ENCODE assay signal across 26 mouse cellular contexts in the genomic region with DNA sequence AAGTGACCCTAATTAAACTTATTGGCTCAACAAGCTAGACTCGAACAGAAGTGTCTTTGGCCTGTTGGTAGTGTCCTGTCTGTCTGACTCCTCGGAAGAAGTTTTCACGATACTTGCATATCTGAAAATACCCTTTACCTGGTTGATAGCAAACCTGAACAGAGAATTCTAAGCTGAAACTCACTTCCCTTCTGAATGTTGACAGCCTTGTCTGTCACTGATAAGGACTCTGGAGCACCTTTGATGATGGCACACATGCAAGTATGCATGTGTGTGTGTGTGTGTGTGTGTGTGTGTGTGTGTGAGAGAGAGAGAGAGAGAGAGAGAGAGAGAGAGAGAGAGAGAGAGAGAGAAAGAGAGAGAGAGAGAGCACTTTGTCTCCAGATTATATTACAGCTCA. TPM values are rescaled to one million over a fixed set of nuclear protein-coding genes. Genes with fewer than 3 reads are reported as not detected.
A peak's percentile ranks its signal among the peaks of the same experiment; 100 is the strongest.
DNase-seq lines count a peak whose midpoint lies in the region; ATAC-seq and TF ChIP-seq lines count a peak whose summit lies in the region.
"Had no signal": no experiment of that assay in that cellular context is flagged by ENCODE, and none has a peak within 500 bp of the region (broad histone marks: within the 10 kb centered on the region; RNA-seq: fewer than 3 reads in every experiment).

No protein-coding gene starts in this region.

- intact Hi-C loops in heart, adult 2 months (cut with DNase I), result loop anchor here (1.0 kb wide), 1 partner anchor 21 kb away; a partner anchor contains a TSS

- H3K27me3 ChIP-seq in forebrain, embryonic 11.5 days (ENCODE audit: control insufficient read depth, insufficient read depth, low read length), result no peaks in the 10 kb centered on the region
- no peaks in the 10 kb centered on the region for H3K27me3 ChIP-seq in forebrain, embryonic 15.5 days
- no peaks in the 10 kb centered on the region for H3K27me3 ChIP-seq in heart, adult 2 months (ENCODE audit: control insufficient read depth, insufficient read depth, low read length)
- no peaks in the 10 kb centered on the region for H3K27me3 ChIP-seq in heart, embryonic 11.5 days (ENCODE audit: control insufficient read depth, insufficient read depth, low read length)
- H3K27me3 ChIP-seq in MEL (ENCODE audit: control insufficient read depth in 1 of 2, insufficient read depth in 2 of 2, low read length in 2 of 2), result no peaks in the 10 kb centered on the region
- H3K27me3 ChIP-seq in limb, embryonic 13.5 days, result no peaks in the 10 kb centered on the region
- H3K27me3 ChIP-seq: embryonic facial prominence, embryonic 12.5 days; embryonic facial prominence, embryonic 15.5 days; forebrain, embryonic 12.5 days; hindbrain, embryonic 13.5 days; intestine, embryonic 15.5 days; Patski had no signal

- no peak for TF ChIP-seq RAD21 in MEL (IDR thresholded peaks at IDR 0.05; ENCODE audit: low read depth, low read length)

- DNase-seq in forebrain, embryonic 11.5 days (ENCODE audit: low spot score), result peak; percentile 10
- no peak for DNase-seq in heart, adult 2 months
- DNase-seq in MEL (ENCODE audit: low read depth, low spot score), result peak; percentile 51
- no peak for DNase-seq in urinary bladder, postnatal 10 days (ENCODE audit: low spot score)
- DNase-seq: adrenal gland, postnatal 10 days; adrenal gland, postnatal 36 days; cerebellum, adult 11 months; cerebellum, adult 2 months; cerebellum, adult 9-11 months; cerebellum, postnatal 25 days; gastrocnemius, postnatal 10 days; heart, adult 18-20 months had no signal

- H3K27ac ChIP-seq in forebrain, embryonic 11.5 days (ENCODE audit: low read depth, low read length), result no peak overlapping the region
- H3K27ac ChIP-seq in forebrain, embryonic 15.5 days (replicated peaks), result no peak overlapping the region
- peak overlapping the region; percentile 87 for H3K27ac ChIP-seq in heart, adult 2 months
- no peak overlapping the region for H3K27ac ChIP-seq in heart, embryonic 11.5 days (ENCODE audit: low read depth, low read length)
- H3K27ac ChIP-seq in MEL (ENCODE audit: control insufficient read depth, low read depth, low read length), result no peak overlapping the region
- peak overlapping the region; percentile 73; the same call in 1 of the 2 replicates for H3K27ac ChIP-seq in limb, embryonic 13.5 days
- H3K27ac ChIP-seq: embryonic facial prominence, embryonic 12.5 days; embryonic facial prominence, embryonic 15.5 days; forebrain, embryonic 12.5 days; heart, embryonic 10.5 days; hindbrain, embryonic 10.5 days; hindbrain, embryonic 13.5 days; intestine, embryonic 15.5 days had no signal

- H3K9ac ChIP-seq in forebrain, embryonic 11.5 days (ENCODE audit: low read length), result no peak overlapping the region
- no peak overlapping the region for H3K9ac ChIP-seq in forebrain, embryonic 15.5 days (replicated peaks)
- no peak overlapping the region for H3K9ac ChIP-seq in heart, adult 2 months (ENCODE audit: low read depth, low read length)
- H3K9ac ChIP-seq in heart, embryonic 11.5 days (ENCODE audit: low read depth, low read length), result no peak overlapping the region
- H3K9ac ChIP-seq in MEL (ENCODE audit: control insufficient read depth, low read depth, low read length, poor library complexity, severe bottlenecking), result no peak overlapping the region
- no peak overlapping the region for H3K9ac ChIP-seq in limb, embryonic 13.5 days
- H3K9ac ChIP-seq: embryonic facial prominence, embryonic 12.5 days; embryonic facial prominence, embryonic 15.5 days; forebrain, embryonic 12.5 days; hindbrain, embryonic 13.5 days; intestine, embryonic 15.5 days had no signal

- 86% methylated on average over 3 of the region's 3 CpGs for WGBS in forebrain, embryonic 11.5 days
- 85% methylated on average over 3 of the region's 3 CpGs for WGBS in forebrain, embryonic 15.5 days
- WGBS in heart, adult 2 months, result 56% methylated on average over 3 of the region's 3 CpGs
- 64% methylated on average over 3 of the region's 3 CpGs for WGBS in heart, embryonic 11.5 days (ENCODE audit: insufficient replicate concordance)
- 82% methylated on average over 3 of the region's 3 CpGs for WGBS in limb, embryonic 13.5 days

- no peak for ATAC-seq in forebrain, embryonic 11.5 days (replicated peaks; ENCODE audit: low FRiP score)
- ATAC-seq in forebrain, embryonic 15.5 days (replicated peaks), result no peak
- ATAC-seq in heart, embryonic 11.5 days (replicated peaks; ENCODE audit: insufficient number of reproducible peaks, low FRiP score, low TSS enrichment), result no peak
- ATAC-seq in limb, embryonic 13.5 days (ENCODE audit: low FRiP score, low read depth), result no peak
- no peak for ATAC-seq in megakaryocyte, adult 5-6 weeks (ENCODE audit: poor library complexity, severe bottlenecking)
- ATAC-seq: forebrain, embryonic 16.5 days; hindbrain, embryonic 16.5 days; intestine, embryonic 15.5 days; Patski had no signal

- no peaks in the 10 kb centered on the region for H3K4me1 ChIP-seq in forebrain, embryonic 11.5 days (replicated peaks; ENCODE audit: control insufficient read depth, insufficient read depth, low read length)
- no peaks in the 10 kb centered on the region for H3K4me1 ChIP-seq in forebrain, embryonic 15.5 days
- peaks cover 6% of the 10 kb centered on the region for H3K4me1 ChIP-seq in heart, adult 2 months (ENCODE audit: control insufficient read depth, insufficient read depth, low read length)
- no peaks in the 10 kb centered on the region for H3K4me1 ChIP-seq in heart, embryonic 11.5 days (ENCODE audit: control insufficient read depth, insufficient read depth, low read length)
- H3K4me1 ChIP-seq in MEL (ENCODE audit: control insufficient read depth in 1 of 2, insufficient read depth in 2 of 2, low read length in 2 of 2), result peaks cover 5 to 10% of the 10 kb centered on the region in 2 experiments; a peak in 3 of 4 replicates
- H3K4me1 ChIP-seq in limb, embryonic 13.5 days, result peaks cover 11% of the 10 kb centered on the region
- H3K4me1 ChIP-seq: embryonic facial prominence, embryonic 12.5 days; embryonic facial prominence, embryonic 15.5 days; forebrain, embryonic 12.5 days; hindbrain, embryonic 10.5 days; hindbrain, embryonic 13.5 days; intestine, embryonic 15.5 days had no signal

- no peaks in the 10 kb centered on the region for H3K36me3 ChIP-seq in forebrain, embryonic 11.5 days (ENCODE audit: control insufficient read depth, insufficient read depth, low read length)
- no peaks in the 10 kb centered on the region for H3K36me3 ChIP-seq in forebrain, embryonic 15.5 days
- no peaks in the 10 kb centered on the region for H3K36me3 ChIP-seq in heart, adult 2 months (ENCODE audit: control insufficient read depth, insufficient read depth, low read length)
- no peaks in the 10 kb centered on the region for H3K36me3 ChIP-seq in heart, embryonic 11.5 days (ENCODE audit: control insufficient read depth, insufficient read depth, low read length)
- peaks cover 0 to 6% of the 10 kb centered on the region in 2 experiments; a peak in 2 of 4 replicates for H3K36me3 ChIP-seq in MEL (ENCODE audit: control insufficient read depth in 1 of 2, insufficient read depth in 2 of 2, low read length in 2 of 2)
- no peaks in the 10 kb centered on the region for H3K36me3 ChIP-seq in limb, embryonic 13.5 days
- H3K36me3 ChIP-seq: embryonic facial prominence, embryonic 12.5 days; embryonic facial prominence, embryonic 15.5 days; forebrain, embryonic 12.5 days; heart, embryonic 10.5 days; hindbrain, embryonic 10.5 days; hindbrain, embryonic 13.5 days; intestine, embryonic 15.5 days had no signal

- TF ChIP-seq POLR2A in heart, adult 2 months (IDR thresholded peaks at IDR 0.05; ENCODE audit: insufficient read depth, low read depth, low read length), result no peak
- no peak for TF ChIP-seq POLR2A in MEL (IDR thresholded peaks at IDR 0.05; ENCODE audit: control insufficient read depth in 1 of 2, insufficient read depth in 1 of 2, low read depth in 1 of 2, low read length in 2 of 2, poor library complexity in 1 of 2)

- no peaks in the 10 kb centered on the region for H3K9me3 ChIP-seq in forebrain, embryonic 11.5 days (ENCODE audit: control insufficient read depth, low read length)
- no peaks in the 10 kb centered on the region for H3K9me3 ChIP-seq in forebrain, embryonic 15.5 days
- peaks cover 2% of the 10 kb centered on the region; the same call in 1 of the 2 replicates for H3K9me3 ChIP-seq in heart, embryonic 11.5 days (replicated peaks; ENCODE audit: control insufficient read depth, low read length)
- H3K9me3 ChIP-seq in MEL (replicated peaks; ENCODE audit: insufficient read depth, low read length), result no peaks in the 10 kb centered on the region
- no peaks in the 10 kb centered on the region for H3K9me3 ChIP-seq in limb, embryonic 13.5 days
- H3K9me3 ChIP-seq: embryonic facial prominence, embryonic 12.5 days; embryonic facial prominence, embryonic 15.5 days; forebrain, embryonic 12.5 days; heart, embryonic 10.5 days; hindbrain, embryonic 10.5 days; hindbrain, embryonic 13.5 days; intestine, embryonic 15.5 days had no signal

- no peak for TF ChIP-seq EP300 in heart, adult 2 months (IDR thresholded peaks at IDR 0.05; ENCODE audit: insufficient read depth, low read depth, low read length)
- TF ChIP-seq EP300 in MEL (IDR thresholded peaks at IDR 0.05; ENCODE audit: low read depth in 1 of 2, low read length in 2 of 2), result peak; percentile 36 to 45; a peak in 2 of 4 replicates

- H3K4me2 ChIP-seq in forebrain, embryonic 11.5 days (ENCODE audit: low read depth, low read length, severe bottlenecking), result no peak overlapping the region
- H3K4me2 ChIP-seq in forebrain, embryonic 15.5 days (replicated peaks), result no peak overlapping the region
- H3K4me2 ChIP-seq in heart, embryonic 11.5 days, result no peak overlapping the region
- no peak overlapping the region for H3K4me2 ChIP-seq in limb, embryonic 13.5 days (replicated peaks)
- H3K4me2 ChIP-seq: embryonic facial prominence, embryonic 12.5 days; embryonic facial prominence, embryonic 15.5 days; forebrain, embryonic 12.5 days; hindbrain, embryonic 13.5 days; intestine, embryonic 15.5 days had no signal

- no peak overlapping the region for H3K4me3 ChIP-seq in forebrain, embryonic 11.5 days (ENCODE audit: low read depth, low read length)
- no peak overlapping the region for H3K4me3 ChIP-seq in forebrain, embryonic 15.5 days
- no peak overlapping the region for H3K4me3 ChIP-seq in heart, adult 2 months
- no peak overlapping the region for H3K4me3 ChIP-seq in heart, embryonic 11.5 days (ENCODE audit: low read depth, low read length)
- no peak overlapping the region for H3K4me3 ChIP-seq in MEL (ENCODE audit: control insufficient read depth in 1 of 2, insufficient read depth in 1 of 2, low read depth in 2 of 2, low read length in 2 of 2)
- H3K4me3 ChIP-seq in limb, embryonic 13.5 days, result no peak overlapping the region
- H3K4me3 ChIP-seq: embryonic facial prominence, embryonic 12.5 days; embryonic facial prominence, embryonic 15.5 days; forebrain, embryonic 12.5 days; heart, embryonic 10.5 days; hindbrain, embryonic 10.5 days; hindbrain, embryonic 13.5 days; intestine, embryonic 15.5 days had no signal

- no peak for TF ChIP-seq CTCF in heart, adult 2 months (IDR thresholded peaks at IDR 0.05)
- no peak for TF ChIP-seq CTCF in MEL (IDR thresholded peaks at IDR 0.05 in 2 of 3, conservative IDR thresholded peaks at IDR 0.05 in 1 of 3; ENCODE audit: control insufficient read depth in 1 of 3, insufficient read depth in 1 of 3, low read depth in 2 of 3, low read length in 3 of 3, poor library complexity in 1 of 3, severe bottlenecking in 1 of 3)

- no peaks in the 10 kb centered on the region for H3K79me2 ChIP-seq in heart, adult 2 months (replicated peaks; ENCODE audit: control insufficient read depth, insufficient read depth, low read length)
- no peaks in the 10 kb centered on the region for H3K79me2 ChIP-seq in MEL (ENCODE audit: control insufficient read depth, insufficient read depth, low read length, poor library complexity)

RNA-seq across cellular contexts. Expression of a gene that starts 21.4 kb away (rescaled TPM):
- polyA plus RNA-seq in forebrain, embryonic 11.5 days (2014; fragmentation: Nextera tagmentation; extraction: Ambion mirVana), result 17.7 and 19.0 TPM in 2 replicates
- 13.8 and 15.7 TPM in 2 replicates for polyA plus RNA-seq in forebrain, embryonic 15.5 days (2015; fragmentation: Nextera tagmentation; extraction: Ambion mirVana)
- total RNA-seq in heart, adult 2 months (2021), result 10 to 100 TPM; 13.9 to 14.4 TPM
- 3.1 and 8.0 TPM in 2 replicates for polyA plus RNA-seq in heart, adult 2 months (2012; rRNA removed)
- polyA plus RNA-seq in heart, embryonic 11.5 days (2014; fragmentation: Nextera tagmentation; extraction: Ambion mirVana), result 42.4 and 46.7 TPM in 2 replicates
- total RNA-seq in MEL (2012; rRNA removed), result 5.1 and 6.2 TPM in 2 replicates
- 1 to 10 TPM in 1 of 2 experiments, not detected in 1; 9.2 TPM for polyA plus RNA-seq in MEL (2012; ENCODE audit: insufficient read depth in 1 of 2, insufficient read length in 2 of 2, low read depth in 1 of 2, low replicate concordance in 2 of 2, missing spikeins in 1 of 2)
- 23.0 TPM in 2 replicates for polyA plus RNA-seq in limb, embryonic 13.5 days (2015; fragmentation: Nextera tagmentation; extraction: Ambion mirVana)
- 2.2 and 5.0 TPM in 2 replicates for total RNA-seq in megakaryocyte, adult 5-6 weeks (2015)
- 2.8 and 3.7 TPM in 2 replicates for total RNA-seq in megakaryocyte, adult 5-6 weeks (2017)

Comparison
In these comparisons a context has a peak if more than half of its experiments do, and no peak if none do; other contexts are left out.
1. H3K27ac ChIP-seq: peak in heart, adult 2 months (single experiment) and limb, embryonic 13.5 days (single experiment); none in forebrain, embryonic 11.5 days (single experiment), forebrain, embryonic 15.5 days (single experiment), heart, embryonic 11.5 days (single experiment) and MEL (single experiment).
2. DNase-seq: peak in forebrain, embryonic 11.5 days (single experiment) and MEL (single experiment); none in heart, adult 2 months (0 of 2) and urinary bladder, postnatal 10 days (single experiment).